Mouse (Mus musculus): Measurements from ENCODE around the gene Elp4. TPM values are rescaled to one million over a fixed set of nuclear protein-coding genes. Genes with fewer than 3 reads are reported as not detected.

Gene Elp4
- total RNA-seq, 2 experiments from 2014 or later, result 16.3 to 16.7 TPM

DNA sequence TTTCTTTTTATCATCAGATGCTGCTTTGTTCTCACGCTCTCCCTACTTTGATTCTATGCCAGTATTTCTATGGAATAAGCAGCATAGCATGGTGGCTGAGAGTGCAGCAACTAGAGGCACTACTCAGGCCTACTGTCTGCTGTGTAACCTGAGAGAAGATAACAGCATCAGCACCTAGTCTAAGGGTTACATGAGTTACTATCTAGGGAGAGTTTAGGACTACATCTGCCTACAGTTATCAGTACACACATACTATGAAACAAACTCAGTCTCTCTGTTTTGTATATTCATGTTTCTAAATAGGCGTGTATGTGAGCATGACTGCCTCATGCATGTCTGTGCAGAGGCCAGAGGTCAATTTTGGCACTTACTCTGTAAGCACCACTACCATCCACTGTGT lies 97.8 kb downstream of the Elp4 start:
- no peak for DNase-seq (ENCODE audit: low spot score in 2 of 2)

DNA sequence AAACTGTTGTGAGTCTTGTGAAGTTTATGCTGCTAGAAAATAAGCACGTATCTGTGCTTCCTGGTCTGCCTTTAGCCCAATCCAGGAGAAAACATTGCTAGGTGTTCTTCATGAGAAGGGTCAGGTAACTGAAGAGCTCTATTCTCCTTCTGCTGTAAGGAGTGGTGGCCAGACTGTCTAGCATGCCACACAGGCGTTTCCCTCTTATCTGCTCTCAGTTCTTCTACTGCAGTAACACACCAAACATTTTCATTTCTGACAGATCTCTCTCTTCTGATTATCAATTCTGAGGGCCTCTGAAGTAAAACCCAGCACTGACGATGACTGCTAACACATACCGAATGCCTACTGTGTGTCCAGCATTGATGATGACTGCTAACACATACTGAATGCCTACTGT lies 98.3 kb downstream of the Elp4 start:
- DNase-seq (ENCODE audit: low spot score in 2 of 2), result no peak

DNA sequence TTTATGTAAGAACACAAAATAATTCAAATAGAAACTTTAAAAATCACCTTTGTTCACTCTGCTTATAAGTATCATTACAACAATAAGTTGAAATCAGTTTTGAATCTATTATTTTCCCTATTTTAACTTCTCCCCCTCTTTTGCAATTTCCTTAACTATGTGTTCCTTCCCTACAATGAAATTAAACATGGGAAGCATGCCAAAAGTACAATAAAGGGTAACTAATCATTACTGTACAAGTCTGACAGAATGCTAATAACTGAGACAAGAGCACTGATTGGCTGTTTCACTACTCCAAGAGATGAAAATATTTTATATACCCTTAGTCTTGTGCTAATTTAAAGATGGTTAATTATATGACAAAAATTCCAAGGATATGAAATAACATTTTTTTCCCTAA lies 99.2 kb downstream of the Elp4 start:
- no peak for DNase-seq (ENCODE audit: low spot score in 2 of 2)

DNA sequence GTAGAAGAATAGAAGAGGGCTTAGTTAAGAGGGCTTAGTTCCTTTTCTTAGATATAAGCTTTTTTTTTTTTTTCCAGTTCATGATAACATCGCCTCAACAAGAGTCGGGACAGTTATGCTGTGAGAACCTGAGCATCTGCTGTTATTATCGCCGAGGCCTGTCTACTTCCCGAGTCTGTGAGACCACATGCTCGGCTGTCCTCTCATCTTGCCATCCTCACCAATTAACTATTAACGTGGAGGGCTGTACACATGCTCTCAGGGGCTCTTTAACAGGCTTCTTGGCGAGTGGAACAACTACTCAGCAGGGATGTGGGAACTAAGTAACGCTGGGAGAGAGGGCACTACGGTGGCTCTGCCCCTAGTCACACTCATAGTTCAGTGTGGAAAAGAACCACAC lies 99.9 kb downstream of the Elp4 start:
- DNase-seq (ENCODE audit: low spot score in 2 of 2), result no peak

DNA sequence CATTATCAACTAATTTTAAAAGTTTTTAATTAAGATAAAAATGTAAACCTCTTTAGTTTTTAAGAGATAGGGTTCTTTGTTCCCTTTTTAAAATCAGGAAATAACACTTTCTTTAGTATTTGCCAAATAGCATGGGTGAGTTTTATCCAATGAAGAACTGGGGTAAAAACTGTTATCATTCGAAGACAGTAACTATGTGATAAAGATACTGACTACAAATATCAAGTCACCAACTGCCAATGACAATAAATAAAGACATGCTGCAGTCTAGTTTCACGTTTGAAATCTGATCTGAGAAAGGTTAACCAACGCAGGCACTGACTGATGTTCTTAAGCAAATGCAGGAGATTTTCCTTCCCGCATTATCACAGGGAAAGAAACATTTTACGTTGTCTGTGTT lies 100.9 kb downstream of the Elp4 start:
- DNase-seq (ENCODE audit: low spot score in 2 of 2), result no peak

DNA sequence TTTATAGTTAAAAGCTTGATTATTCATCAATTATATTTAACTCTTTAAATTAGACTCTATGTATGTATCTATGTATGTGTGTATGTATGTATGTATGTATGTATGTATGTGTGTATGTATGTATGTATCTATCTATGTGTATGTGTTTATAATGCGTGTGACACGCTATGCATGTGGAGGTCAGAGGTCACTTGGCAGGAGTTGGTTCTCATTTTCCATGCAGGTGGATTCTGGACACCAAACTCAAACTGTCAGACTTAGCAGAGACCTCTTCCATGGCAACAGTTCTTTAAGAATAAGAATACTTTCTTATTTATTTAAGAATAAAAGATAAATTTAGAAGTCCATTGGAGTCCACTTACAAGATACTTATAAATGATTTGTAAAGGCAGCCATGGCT lies 101.5 kb downstream of the Elp4 start:
- no peak for DNase-seq (ENCODE audit: low spot score in 2 of 2)

DNA sequence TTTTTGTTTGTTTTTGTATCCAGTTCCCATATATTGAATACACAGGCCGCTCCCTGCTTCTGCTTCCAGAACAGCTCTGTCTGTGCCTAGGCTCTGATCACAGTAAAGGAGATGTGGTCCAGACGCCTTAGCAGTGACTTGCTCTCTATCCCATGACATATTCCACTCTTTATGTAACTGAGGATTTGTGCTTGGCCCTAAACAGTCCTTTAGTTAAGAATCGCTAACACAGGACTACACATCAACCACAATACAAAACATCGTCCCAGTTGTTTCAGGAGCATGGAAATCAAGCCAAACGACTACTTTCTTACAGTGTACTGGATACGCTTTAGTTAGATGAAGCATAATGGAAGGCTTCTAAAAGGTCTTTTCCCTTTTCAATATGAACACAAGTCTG lies 102.8 kb downstream of the Elp4 start:
- no peak for DNase-seq (ENCODE audit: low spot score in 2 of 2)

DNA sequence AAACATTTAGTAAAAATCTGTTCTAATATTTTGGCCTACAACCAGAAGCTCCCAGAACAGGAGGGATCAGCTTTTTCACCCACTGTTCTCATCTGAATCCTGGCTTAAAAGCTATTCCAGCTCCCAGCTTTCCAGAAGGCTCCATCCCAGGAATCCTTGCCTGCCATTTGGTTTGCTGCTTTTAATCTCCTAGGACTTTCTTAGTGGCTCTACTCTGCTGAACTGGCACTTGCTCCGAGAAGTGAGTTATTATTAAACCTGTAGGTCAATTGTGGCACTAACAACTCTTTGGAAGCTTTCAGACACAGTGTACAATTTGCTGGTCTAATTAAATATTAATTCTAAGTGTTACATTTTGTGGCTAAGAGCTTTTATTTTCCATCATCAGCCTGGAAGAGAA lies 103.7 kb downstream of the Elp4 start:
- DNase-seq (ENCODE audit: low spot score in 2 of 2), result no peak

DNA sequence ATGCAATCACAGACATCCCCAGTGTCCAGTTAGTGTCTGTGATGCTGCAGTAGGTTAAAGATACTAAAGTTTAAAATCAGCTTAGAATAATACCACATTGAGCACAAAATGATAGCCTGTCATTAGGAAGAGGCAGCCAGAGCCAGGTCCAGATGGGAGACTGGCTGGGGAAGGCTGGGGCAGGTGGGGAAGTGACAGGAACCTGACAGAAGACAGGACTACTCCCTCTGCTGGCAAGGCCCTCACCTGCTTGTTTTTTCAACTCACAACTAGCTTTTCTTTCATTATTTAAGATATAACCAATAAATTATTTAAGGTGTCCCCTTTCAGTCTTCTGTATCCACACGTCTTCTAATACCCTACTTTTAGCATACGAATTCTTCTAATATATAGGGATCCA lies 104.5 kb downstream of the Elp4 start:
- DNase-seq (ENCODE audit: low spot score in 2 of 2), result no peak

DNA sequence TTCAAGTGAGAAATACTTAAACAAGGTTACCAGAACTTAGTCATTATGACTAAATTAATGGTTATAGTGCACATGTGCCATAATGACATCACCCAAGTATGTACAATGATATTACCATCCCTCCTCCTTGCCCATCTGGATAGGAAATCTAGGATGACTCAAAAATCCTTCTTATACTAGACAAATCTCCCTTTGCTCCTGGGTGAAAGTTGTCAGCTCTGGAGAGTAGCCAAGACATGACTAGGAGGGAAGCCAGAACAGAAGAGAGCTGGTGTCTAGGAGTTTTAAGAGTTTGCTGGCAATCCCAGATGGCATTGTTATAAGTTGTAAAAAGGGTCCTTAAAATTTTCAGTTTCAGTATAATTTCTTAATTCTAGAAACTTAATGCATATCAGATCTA lies 106.5 kb downstream of the Elp4 start:
- DNase-seq (ENCODE audit: low spot score in 2 of 2), result no peak

DNA sequence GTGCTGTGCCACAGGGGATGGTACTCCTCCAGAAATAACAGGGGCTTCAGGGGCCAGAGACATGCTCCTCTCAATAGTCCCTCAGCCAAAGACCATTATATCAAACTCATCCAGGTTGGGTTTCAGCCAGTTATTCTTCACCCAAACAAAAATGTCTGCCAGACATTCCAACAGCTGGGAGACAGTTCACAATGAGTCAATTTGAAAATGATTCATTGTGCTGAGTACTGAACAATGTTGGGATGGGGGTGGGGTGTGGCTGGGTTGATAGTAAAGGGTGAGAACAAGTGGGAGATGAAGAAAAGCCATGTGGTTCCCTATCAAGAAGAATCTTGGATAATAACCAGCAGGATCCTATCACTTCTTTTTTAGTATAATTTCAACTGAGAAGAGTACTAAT lies 108.3 kb downstream of the Elp4 start:
- DNase-seq (ENCODE audit: low spot score in 2 of 2), result no peak

DNA sequence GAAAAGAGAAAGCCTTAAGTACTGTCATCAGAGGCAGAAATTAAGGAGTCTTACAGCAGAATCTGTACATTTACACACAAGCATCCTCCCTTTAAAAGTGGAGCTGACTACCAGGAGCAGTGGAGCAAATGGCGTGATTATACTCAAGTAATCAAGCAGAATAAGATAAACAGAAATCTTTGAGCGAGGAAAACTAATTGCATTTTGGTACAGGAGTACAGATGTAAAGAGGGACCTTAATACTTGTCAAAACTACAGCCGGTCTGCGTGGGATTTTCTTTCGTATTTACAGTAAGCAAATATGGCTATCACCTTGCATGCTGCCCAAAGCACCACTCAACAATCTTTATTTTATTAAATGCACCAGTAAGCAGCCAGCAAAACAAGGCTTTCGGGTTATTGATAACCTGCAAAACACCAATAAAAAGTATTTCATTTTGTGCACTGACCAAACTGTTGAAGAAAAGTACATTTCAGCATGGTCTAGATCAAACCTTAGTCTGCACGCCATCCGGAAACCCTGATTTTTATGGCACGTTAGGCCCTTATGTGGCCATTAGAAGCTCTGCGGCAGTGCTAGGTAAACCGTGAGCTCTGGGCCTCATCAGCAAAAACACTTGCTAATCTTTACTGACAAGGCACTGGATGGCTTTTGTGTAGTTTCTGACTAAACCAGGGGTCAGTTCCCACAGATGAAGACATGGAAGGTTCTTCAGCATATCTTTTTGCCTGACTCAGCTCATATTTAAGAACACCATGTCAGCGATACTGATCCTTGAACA lies 111.8 kb downstream of the Elp4 start:
- DNase-seq (ENCODE audit: low spot score in 2 of 2), result no peak

DNA sequence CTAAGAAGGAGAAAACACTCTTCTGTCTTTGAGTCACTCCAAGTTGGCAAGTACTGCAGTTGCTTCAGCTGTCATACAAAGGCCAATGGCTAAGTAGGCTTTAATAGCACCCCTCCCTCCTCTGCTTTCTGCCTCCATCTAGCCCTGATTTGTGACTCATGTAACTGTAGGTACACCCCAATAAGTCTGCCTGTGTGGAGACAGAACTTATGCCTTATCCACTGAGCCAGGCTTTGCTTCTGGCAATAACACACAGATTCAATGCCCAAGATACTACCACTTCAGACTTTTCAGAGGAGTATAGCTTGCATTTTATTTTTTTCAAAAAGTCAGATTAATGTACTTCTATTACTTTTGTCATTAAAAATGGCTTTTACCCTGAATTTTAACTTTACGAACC lies 114.4 kb downstream of the Elp4 start:
- no peak for DNase-seq (ENCODE audit: low spot score in 2 of 2)

DNA sequence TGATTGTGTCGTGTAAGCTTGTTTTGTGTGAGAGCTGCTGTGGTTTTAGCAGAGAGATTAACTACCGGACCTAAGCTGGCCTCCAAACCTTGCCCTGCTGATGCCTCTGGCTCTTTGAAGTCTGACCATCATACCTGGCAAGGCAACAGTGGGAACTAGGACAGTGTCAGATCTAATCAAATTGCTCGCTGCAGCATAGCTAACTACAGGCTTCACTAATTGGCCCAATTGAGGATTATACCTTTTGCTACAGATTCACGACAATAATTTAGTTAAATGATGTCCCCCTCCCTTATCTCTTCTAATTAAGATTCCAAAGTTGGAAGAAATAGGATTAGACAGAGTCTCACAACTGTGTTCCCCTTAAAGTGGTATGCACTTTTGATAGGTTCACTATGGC lies 116.6 kb downstream of the Elp4 start:
- DNase-seq (ENCODE audit: low spot score in 2 of 2), result no peak

DNA sequence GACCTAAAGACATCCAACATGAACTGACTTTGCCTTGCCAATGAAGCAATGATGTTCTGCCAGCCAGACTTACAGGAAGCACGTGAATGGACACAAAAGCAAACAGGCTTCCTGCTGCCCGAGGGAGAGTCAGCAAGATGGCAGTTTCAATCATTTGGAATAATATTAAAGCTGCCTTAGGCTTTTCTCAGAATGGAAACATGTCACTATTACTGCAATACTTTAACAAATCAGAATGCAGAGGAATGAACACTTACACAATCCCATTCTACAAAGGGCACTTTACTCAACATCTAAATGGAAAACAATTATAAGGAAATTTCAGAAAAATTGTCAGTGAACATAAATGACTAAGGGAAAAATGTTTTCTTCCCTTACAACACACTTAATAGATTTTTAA lies 117.4 kb downstream of the Elp4 start:
- DNase-seq (ENCODE audit: low spot score in 2 of 2), result no peak

DNA sequence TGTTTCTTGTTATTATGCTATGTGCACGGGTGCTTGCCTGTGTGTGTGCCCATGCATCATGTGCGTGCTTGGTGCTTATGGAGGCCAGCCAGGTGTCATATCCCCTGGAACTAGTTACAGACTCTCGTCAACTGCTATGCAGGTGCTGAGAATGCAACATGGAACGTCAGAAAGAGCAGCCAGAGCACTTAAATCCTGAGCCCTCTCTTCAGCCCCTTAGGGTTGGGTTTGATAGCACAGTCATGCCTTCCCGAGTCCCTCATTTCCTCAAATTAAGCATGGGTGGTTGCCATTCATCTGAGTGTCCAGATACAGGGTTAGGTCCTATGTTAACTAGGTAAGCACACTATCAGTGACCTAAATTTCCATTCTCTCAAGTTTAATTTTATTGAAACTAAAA lies 121.5 kb downstream of the Elp4 start:
- DNase-seq (ENCODE audit: low spot score in 2 of 2), result no peak

DNA sequence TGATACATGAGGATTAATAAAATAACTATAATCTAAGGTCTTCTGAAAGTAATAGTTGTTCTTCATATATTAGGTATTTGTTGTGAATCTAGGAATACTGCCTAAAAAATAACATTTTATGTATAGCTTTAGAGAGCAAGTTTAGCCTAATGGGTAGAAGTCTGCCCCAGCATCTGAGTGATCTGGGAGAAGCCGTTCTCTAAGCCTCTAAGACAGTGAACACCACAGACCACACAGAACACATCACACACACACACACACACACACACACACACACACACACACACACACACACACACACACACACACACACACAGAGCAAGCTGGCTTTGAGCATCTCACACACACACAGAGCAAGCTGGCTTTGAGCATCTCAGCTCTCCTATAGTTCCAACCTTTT lies 123.6 kb downstream of the Elp4 start:
- DNase-seq (ENCODE audit: low spot score in 2 of 2), result no peak

DNA sequence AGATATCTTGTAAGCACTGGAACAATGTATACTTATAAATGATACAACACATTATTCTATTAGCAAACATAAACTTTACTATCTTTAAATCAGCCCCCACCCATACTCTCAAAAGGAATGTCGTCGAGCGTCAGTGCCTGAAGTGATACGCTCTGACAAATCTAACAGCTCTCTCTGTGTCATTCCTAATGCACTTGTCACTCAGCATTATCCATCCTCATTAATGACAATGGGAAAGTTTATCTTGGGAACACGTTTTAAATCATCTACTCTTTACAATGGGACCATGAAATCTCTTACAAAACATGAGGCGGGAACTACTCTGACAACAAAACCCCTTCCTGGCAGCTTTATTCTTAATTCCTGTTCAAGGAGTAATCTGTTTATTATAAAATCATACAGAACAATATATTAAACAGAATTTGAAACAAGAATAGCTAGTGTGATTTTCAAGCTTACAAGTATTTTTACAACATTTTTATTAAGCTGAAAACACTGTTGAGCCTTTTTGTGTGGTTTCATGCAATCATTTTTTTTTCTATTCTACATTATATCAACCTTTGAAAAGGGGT lies 125.0 kb downstream of the Elp4 start:
- DNase-seq (ENCODE audit: low spot score in 2 of 2), result no peak

DNA sequence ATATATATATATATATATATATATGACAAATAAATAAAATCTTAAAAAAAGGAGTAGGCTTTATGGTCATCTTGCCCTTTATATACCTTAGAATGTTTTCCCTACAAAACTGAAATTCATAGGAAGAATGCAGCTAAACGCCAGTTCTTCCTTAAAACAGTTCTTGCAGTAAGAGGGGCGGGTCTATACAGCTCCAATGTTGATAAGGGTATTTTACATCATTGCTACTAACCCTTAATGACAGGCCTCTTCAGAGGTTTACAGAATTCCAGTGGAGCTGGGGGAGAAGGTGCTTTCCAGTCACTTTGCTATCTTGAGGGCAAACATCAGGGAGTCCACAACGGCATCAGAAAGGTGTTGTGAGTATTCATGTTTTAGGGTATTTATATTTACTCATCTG lies 133.1 kb downstream of the Elp4 start:
- no peak for DNase-seq (ENCODE audit: low spot score in 2 of 2)

DNA sequence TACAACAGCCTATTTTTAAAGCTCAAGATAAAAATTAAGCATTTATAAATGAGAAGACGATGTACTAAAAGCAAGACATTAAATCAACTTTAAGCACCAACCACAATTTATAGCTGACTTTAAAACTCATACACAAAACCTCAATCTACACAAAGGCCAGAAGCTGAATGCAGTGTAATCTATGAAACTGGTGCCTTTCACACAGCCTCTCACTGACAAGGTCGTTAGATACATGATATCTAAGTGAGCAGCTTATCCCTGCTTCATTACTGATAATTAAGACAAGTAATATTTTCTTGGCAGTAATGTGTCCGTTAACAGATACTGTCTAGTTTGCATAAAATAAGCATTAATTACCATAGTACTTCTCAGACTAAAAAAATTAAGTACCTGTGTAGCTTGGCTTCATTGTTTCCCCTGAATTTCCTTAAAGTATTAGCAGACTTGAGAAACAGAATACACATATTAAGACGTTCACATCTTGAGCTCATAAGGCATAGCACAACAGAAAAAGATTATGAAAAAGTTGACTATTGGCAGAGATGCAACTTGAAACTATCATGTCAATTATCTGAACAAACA lies 134.5 kb downstream of the Elp4 start:
- no peak for DNase-seq (ENCODE audit: low spot score in 2 of 2)

DNA sequence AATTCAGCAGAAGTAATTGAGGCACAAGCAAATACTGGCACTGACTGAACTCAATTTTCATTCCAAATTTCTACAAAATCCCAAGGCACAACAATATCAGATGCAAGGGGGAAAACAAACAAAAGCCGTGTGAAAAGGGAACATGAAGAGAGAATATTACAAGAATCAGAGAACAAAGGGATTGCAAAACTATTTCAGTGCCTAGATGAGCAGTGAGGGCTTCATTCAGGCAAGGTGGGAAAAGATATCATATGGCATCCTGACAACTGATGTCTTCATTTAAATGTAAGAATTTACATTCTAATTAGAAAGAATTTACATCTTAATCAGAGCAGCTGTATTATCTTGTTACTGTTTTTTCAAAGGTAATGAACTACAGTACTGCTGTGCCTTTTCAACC lies 150.9 kb downstream of the Elp4 start:
- DNase-seq (ENCODE audit: low spot score in 2 of 2), result no peak

DNA sequence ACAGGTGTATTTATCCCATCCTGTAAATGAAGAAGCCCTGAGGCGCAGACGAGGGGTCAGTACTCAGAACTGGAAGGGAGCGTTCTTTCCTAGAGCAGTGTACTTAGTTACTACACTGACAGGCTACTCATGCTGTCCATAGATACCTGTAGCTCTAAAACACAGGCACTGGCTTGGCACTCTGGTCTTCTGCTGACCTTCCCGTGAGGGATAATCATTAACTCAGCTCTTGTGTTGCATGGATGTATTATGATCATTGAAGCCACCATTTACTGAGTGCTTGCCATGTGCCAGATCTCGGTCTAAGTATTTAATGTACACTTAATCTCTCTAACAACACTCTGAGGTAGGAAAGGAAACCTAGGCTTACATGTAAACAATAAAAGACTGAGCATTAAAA lies 155.3 kb downstream of the Elp4 start:
- no peak for DNase-seq (ENCODE audit: low spot score in 2 of 2)

DNA sequence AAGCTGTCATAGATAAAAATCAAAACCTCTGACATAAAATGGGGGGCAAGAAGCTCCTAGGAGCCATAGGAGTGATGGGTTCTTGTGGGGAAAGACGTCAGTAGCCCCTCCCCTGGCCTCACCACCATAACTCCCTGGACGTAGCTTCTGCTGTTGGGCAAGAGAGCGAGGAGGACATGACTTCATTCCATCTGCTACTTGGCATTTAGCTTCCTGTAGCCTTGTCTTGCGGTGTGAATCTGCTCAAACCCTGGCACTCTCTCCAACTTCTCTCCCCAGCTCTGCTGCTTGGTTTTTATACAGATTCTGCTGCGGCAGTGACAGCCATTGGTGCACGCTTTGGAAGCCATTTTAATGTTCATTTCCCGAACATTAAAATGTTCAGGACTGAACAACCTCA lies 157.5 kb downstream of the Elp4 start:
- DNase-seq (ENCODE audit: low spot score in 2 of 2), result no peak

Data from gastrocnemius, postnatal 4 days (tissue).